Mouse (Mus musculus) hindbrain, embryonic 13.5 days (tissue): ENCODE data around the gene Igf2bp3. TPM values are rescaled to one million over a fixed set of nuclear protein-coding genes. Genes with fewer than 3 reads are reported as not detected.

ENCODE experiments used
- ATAC-seq: fragments of 200-750 bp; cut with Nextera tagmentation; 2 replicates; pipeline ENCODE4 v1.8.0; 2017; ENCODE audit warnings: moderate TSS enrichment; ENCODE audit not compliant: low FRiP score
- H3K27ac ChIP-seq: fragments of 300-500 bp; sonication (generic); 2 replicates; pipeline ENCODE4 v1.5.1; 2015; ENCODE audit warnings: inconsistent platforms, mild to moderate bottlenecking, moderate library complexity
- H3K27me3 ChIP-seq: fragments of 300-500 bp; sonication (generic); 2 replicates; pipeline ENCODE4 v1.6.1; 2015; ENCODE audit warnings: mild to moderate bottlenecking, inconsistent platforms
- H3K36me3 ChIP-seq: fragments of 300-500 bp; sonication (generic); 2 replicates; pipeline ENCODE4 v1.6.1; 2015; ENCODE audit warnings: mild to moderate bottlenecking, inconsistent platforms
- H3K4me1 ChIP-seq: fragments of 300-500 bp; sonication (generic); replicated peaks from 2 replicates; pipeline ENCODE4 v1.6.1; 2015; ENCODE audit warnings: inconsistent platforms
- H3K4me2 ChIP-seq: fragments of 300-500 bp; sonication (generic); 2 replicates; pipeline ENCODE4 v1.6.1; 2015; ENCODE audit warnings: inconsistent platforms, mild to moderate bottlenecking, moderate library complexity
- H3K4me3 ChIP-seq: fragments of 300-500 bp; sonication (generic); 2 replicates; pipeline ENCODE4 v1.5.1; 2015; ENCODE audit warnings: mild to moderate bottlenecking, inconsistent platforms
- H3K9ac ChIP-seq: fragments of 300-500 bp; sonication (generic); 2 replicates; pipeline ENCODE4 v1.6.1; 2015; ENCODE audit warnings: mild to moderate bottlenecking, inconsistent platforms
- H3K9me3 ChIP-seq: fragments of 300-500 bp; sonication (generic); 2 replicates; pipeline ENCODE4 v1.6.1; 2016; ENCODE audit warnings: inconsistent platforms
- WGBS: fragments of 180-500 bp; shearing (Covaris S2); methylation state at CpG from one replicate; pipeline ENCODE4 v1.1.7; 2015; 5-methylcytosine and 5-hydroxymethylcytosine counted together
- polyA plus RNA-seq: library from polyadenylated mRNA; unstranded; fragments of >200 nt; fragmentation: Nextera tagmentation; extraction: Ambion mirVana; gene quantifications from 2 replicates; pipeline ENCODE4 v1.2.1, GENCODE M21; 2015

Igf2bp3 gene
- polyA plus RNA-seq, 1 experiment from 2014 or later, result 45.0 TPM

- 90% methylated on average over 6 of the region's 6 CpGs for WGBS
Measured at GRCm38 (mm10) chr6:49165855-49166254, 48.9 kb downstream of the Igf2bp3 start.

GRCm38 (mm10) chr6:49165101-49165500 lies 49.7 kb downstream of the Igf2bp3 start:
- H3K36me3 ChIP-seq, result no peaks in the 10 kb centered on the region; the same call in 1 of the 2 replicates
- no peak overlapping the region for H3K4me2 ChIP-seq
- no peak overlapping the region for H3K4me3 ChIP-seq
- H3K4me1 ChIP-seq, result peaks cover 21% of the 10 kb centered on the region
- H3K9me3 ChIP-seq, result no peaks in the 10 kb centered on the region
- WGBS, result 26% methylated on average over 6 of the region's 6 CpGs
- H3K27ac ChIP-seq, result no peak overlapping the region
- no peak for ATAC-seq
- no peak overlapping the region for H3K9ac ChIP-seq
- no peaks in the 10 kb centered on the region for H3K27me3 ChIP-seq

More at GRCm38 (mm10) chr6:49165855-49166254, 48.9 kb downstream of the Igf2bp3 start:
- no peak for ATAC-seq
- H3K9ac ChIP-seq, result no peak overlapping the region
- 0 out of 2 replicates have a peak overlapping the region, but pooled peaks have one; percentile 30 for H3K27ac ChIP-seq
- no peaks in the 10 kb centered on the region for H3K27me3 ChIP-seq
- no peak overlapping the region for H3K4me3 ChIP-seq
- H3K4me1 ChIP-seq, result peaks cover 21% of the 10 kb centered on the region
- H3K36me3 ChIP-seq, result no peaks in the 10 kb centered on the region; the same call in 1 of the 2 replicates
- H3K9me3 ChIP-seq, result no peaks in the 10 kb centered on the region
- no peak overlapping the region for H3K4me2 ChIP-seq

DNA sequence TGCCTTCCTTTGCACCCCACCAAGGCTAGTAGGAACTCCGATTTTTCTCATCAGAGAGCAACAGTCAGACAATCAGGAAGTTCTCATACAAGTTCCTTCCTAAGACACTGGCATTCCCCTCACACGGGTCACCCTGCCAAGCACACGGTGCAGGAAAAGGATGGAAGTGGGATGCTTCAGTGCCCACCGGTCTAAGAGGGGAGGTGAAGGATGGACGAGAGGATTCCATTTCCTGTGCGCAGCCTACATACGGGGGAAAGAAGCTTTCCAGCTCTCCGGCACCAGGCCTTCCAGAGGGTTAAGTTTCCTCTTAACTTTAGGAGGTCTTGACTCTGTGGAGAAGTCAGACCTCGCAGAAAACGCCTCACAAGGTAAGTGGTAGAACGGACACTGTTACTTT lies 50.1 kb downstream of the Igf2bp3 start:
- Histone ChIP-seq H3K4me1 (peaks cover 23% of the 10 kb centered on the region), H3K9ac (no peak overlapping the region), H3K27ac (no peak overlapping the region), H3K9me3 (no peaks in the 10 kb centered on the region), H3K4me3 (no peak overlapping the region), H3K36me3 (no peaks in the 10 kb centered on the region; the same call in 1 of the 2 replicates), H3K27me3 (no peaks in the 10 kb centered on the region), H3K4me2 (no peak overlapping the region)
- WGBS, result 79% methylated on average over 11 of the region's 11 CpGs
- no peak for ATAC-seq

DNA sequence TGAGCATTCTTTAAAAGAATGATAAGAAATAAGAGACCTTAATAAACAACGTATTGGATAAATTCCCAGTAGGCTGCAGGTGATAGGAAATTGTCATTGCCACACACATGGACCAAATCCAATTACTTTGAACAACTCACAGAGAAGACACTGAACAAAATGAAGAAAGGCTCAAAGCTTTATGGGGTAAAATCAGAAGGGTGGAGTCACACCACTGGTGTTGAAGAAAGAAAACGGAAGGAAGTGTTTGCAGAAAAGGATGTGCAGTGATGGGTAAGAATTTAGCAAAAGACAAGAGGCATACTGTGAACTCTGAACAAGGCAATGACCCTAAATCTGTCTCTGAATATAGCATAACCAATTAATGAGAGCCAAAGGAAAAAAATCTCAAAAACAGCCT lies 54.8 kb downstream of the Igf2bp3 start:
- peaks cover 7% of the 10 kb centered on the region for H3K4me1 ChIP-seq
- H3K36me3 ChIP-seq, result no peaks in the 10 kb centered on the region
- H3K27ac ChIP-seq, result no peak overlapping the region
- no peaks in the 10 kb centered on the region for H3K27me3 ChIP-seq
- H3K9ac ChIP-seq, result no peak overlapping the region
- no peak overlapping the region for H3K4me3 ChIP-seq
- 80% methylated on average over 2 of the region's 2 CpGs for WGBS
- no peak overlapping the region for H3K4me2 ChIP-seq
- ATAC-seq, result no peak
- no peaks in the 10 kb centered on the region for H3K9me3 ChIP-seq

DNA sequence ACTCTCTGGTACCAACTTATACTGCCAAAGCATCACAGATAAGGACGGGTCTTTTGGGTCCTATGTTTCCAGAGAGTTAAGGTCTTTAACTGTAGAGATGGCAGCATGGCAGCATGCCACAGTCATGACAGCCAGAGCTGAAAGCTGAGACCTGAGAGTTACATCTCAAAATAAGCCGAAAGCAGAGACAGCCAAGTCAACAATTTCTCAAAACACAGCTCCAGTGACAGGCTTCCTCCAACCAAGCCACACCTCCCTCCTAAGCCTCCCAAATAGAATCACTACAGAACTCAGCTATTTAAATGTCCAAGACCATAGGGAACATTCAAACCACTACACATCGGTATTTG lies 58.0 kb downstream of the Igf2bp3 start:
- Histone ChIP-seq H3K27me3 (no peaks in the 10 kb centered on the region), H3K9me3 (no peaks in the 10 kb centered on the region), H3K9ac (no peak overlapping the region), H3K4me3 (no peak overlapping the region), H3K36me3 (no peaks in the 10 kb centered on the region), H3K27ac (no peak overlapping the region), H3K4me1 (peaks cover 5% of the 10 kb centered on the region), H3K4me2 (no peak overlapping the region)
- no peak for ATAC-seq
- 91% methylated on average over 3 of the region's 3 CpGs for WGBS

GRCm38 (mm10) chr6:49156170-49156825 lies 58.5 kb downstream of the Igf2bp3 start:
- no peaks in the 10 kb centered on the region for H3K9me3 ChIP-seq
- peak overlapping the region; percentile 13; the same call in 1 of the 2 replicates for H3K27ac ChIP-seq
- no peak overlapping the region for H3K4me3 ChIP-seq
- H3K36me3 ChIP-seq, result no peaks in the 10 kb centered on the region
- no peaks in the 10 kb centered on the region for H3K27me3 ChIP-seq
- no peak overlapping the region for H3K4me2 ChIP-seq
- whole genome bisulfite sequencing, result 87% methylated on average over 5 of the region's 5 CpGs
- H3K9ac ChIP-seq, result no peak overlapping the region
- peaks cover 10% of the 10 kb centered on the region for H3K4me1 ChIP-seq
- ATAC-seq, result no peak

DNA sequence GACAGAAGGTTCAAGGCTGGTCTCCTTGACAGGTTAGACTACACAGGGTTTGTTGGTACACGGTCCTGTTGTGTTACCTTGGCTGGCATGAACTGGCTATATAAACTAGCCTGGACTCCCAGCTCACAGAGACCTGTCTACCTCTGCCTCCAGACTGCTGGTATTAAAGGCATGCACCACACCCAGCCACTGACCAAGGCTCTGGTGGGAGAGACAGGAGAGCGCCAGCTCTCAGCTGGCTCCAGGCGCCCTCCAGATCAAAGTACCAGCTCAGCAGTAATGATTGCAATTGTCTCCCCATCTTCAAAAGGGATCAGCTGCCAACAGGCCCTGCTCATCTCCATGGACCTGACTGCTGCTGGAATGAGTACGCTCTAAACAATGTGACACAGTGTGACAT lies 63.3 kb downstream of the Igf2bp3 start:
- ATAC-seq, result no peak
- H3K4me3 ChIP-seq, result no peak overlapping the region
- H3K4me1 ChIP-seq, result peaks cover 18% of the 10 kb centered on the region
- WGBS, result 64% methylated on average over 4 of the region's 4 CpGs
- H3K9ac ChIP-seq, result no peak overlapping the region
- no peaks in the 10 kb centered on the region for H3K27me3 ChIP-seq
- no peak overlapping the region for H3K4me2 ChIP-seq
- H3K36me3 ChIP-seq, result no peaks in the 10 kb centered on the region
- H3K27ac ChIP-seq, result 0 out of 2 replicates have a peak overlapping the region, but pooled peaks have one; percentile 26
- no peaks in the 10 kb centered on the region for H3K9me3 ChIP-seq

DNA sequence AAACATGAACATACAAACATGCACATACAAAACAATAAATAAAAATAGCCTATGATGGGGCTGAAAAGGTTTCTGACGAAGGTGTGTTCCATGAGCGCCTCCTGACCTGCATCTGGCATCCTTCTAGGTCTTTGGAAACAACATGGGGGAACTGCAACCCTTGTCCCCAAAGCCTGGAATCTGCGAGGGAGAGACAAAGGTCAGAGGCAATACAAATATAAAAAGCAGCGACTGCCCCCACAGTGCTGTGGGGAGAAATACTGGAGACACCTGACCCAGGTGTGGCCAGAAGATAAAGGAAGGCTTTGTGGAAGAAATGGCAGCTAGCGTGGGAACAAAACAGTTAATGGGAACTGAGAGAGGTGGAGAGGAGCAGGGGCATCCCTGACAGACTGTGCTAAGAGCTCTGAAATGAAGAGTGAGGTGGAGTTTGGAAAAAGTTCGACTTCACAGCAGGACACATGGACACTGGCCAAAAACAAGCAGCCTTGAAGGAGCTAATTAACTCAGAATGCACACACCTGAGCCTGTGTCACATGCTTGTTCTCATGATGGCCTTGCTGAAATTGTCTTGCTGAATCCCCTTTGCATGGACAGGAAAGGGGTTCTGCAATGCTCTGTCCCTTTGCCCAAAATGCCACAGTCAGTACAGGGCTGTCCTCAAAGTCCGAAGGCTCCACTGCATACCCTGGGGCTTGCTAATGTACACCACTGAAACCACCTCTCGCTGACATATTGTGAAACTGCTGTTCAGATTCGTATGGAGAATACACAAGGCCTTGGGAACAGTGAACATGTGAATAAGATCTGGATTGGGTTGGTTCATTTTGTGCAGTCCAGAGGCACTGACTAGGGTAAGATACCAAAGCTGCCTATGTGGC lies 64.2 kb downstream of the Igf2bp3 start:
- Histone ChIP-seq H3K4me1 (peaks cover 18% of the 10 kb centered on the region), H3K9ac (no peak overlapping the region), H3K4me2 (no peak overlapping the region), H3K36me3 (no peaks in the 10 kb centered on the region), H3K27ac (no peak overlapping the region), H3K9me3 (no peaks in the 10 kb centered on the region), H3K27me3 (no peaks in the 10 kb centered on the region), H3K4me3 (no peak overlapping the region)
- ATAC-seq, result no peak
- WGBS, result 84% methylated on average over 9 of the region's 9 CpGs

DNA sequence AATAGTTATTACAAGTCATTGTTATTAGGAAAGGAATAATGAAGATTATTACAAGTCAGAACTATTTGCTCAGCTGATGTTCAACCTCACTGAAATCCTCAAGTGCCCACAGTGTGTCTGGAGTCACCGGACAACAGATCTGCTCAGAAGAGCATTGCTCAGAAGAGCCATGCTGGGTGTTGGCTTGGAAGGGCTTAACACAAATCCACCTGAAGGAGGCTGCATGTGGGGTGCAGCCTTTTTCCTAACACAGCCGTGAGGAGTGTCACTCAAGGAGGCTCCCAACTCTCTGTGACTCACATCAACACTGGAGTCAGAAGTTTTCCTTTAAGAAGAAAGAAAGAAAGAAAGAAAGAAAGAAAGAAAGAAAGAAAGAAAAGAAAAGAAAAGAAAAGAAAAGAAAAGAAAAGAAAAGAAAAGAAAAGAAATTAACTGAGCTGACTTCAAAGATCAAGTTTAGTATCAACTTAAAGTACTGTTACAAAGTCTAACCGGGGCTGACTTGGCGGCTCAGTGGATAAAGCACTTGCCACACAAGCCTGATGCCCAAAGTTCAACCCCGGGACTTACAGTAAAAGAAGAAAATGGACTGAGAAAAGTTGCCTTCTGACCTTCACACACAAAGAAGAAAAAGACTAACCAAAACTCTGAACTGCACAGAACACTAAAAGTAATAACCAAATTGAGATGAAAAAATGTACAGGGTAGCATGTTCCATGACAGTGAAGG lies 65.4 kb downstream of the Igf2bp3 start:
- ATAC-seq, result no peak
- Histone ChIP-seq H3K36me3 (no peaks in the 10 kb centered on the region), H3K4me3 (no peak overlapping the region), H3K27me3 (no peaks in the 10 kb centered on the region), H3K9me3 (no peaks in the 10 kb centered on the region), H3K27ac (no peak overlapping the region), H3K4me1 (peaks cover 18% of the 10 kb centered on the region), H3K9ac (no peak overlapping the region), H3K4me2 (no peak overlapping the region)
- 89% methylated on average over 5 of the region's 5 CpGs for WGBS

DNA sequence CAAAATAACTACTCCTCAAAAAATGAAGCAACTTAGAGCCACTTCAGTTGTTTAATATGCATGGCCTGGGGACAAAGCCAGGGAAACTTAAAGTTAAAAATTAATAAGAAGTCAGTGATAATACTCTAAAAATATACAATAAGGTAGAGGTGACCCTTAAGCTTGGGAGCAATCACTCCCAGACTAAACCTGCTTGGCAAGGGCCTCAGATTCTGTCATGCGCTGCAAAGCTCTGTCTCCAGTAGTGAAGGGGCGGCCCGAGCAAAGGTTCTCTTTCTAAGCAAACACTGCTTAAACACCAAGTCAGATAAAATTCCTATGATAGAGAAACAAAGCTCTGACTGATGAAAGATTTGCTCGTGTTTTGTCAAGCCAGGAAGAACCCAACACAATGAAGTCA lies 66.0 kb downstream of the Igf2bp3 start:
- Histone ChIP-seq H3K36me3 (no peaks in the 10 kb centered on the region), H3K4me3 (no peak overlapping the region), H3K9ac (no peak overlapping the region), H3K9me3 (no peaks in the 10 kb centered on the region), H3K4me1 (peaks cover 21% of the 10 kb centered on the region), H3K27me3 (no peaks in the 10 kb centered on the region), H3K4me2 (no peak overlapping the region), H3K27ac (no peak overlapping the region)
- 81% methylated on average over 4 of the region's 4 CpGs for WGBS
- ATAC-seq, result no peak

DNA sequence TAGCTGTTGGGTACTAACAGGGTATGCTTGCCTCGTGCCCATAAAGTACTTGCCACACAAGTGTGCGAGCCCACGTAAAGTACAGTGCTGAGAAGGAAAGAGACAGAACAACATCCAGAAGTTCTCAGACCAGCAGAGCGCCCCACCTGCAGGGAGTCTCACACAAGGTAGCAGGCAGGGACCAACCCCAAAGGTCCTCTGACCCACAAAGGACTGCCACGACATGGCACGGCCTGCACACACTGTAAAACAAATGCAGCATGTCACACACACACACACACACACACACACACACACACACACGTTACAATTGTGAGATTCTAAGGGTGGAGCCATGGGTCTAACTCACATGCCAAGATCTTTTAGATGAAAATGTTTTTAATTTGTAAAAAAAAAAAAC lies 66.4 kb downstream of the Igf2bp3 start:
- Histone ChIP-seq H3K36me3 (no peaks in the 10 kb centered on the region), H3K9me3 (no peaks in the 10 kb centered on the region), H3K9ac (no peak overlapping the region), H3K4me1 (peaks cover 21% of the 10 kb centered on the region), H3K4me2 (no peak overlapping the region), H3K27ac (no peak overlapping the region), H3K4me3 (no peak overlapping the region), H3K27me3 (no peaks in the 10 kb centered on the region)
- ATAC-seq, result no peak
- 86% methylated on average over 7 of the region's 7 CpGs for WGBS

GRCm38 (mm10) chr6:49146461-49146860 lies 68.3 kb downstream of the Igf2bp3 start:
- H3K4me2 ChIP-seq, result no peak overlapping the region
- ATAC-seq, result no peak
- no peak overlapping the region for H3K27ac ChIP-seq
- 98% methylated on average over 2 of the region's 2 CpGs for WGBS
- no peaks in the 10 kb centered on the region for H3K36me3 ChIP-seq
- H3K9me3 ChIP-seq, result no peaks in the 10 kb centered on the region
- H3K4me3 ChIP-seq, result no peak overlapping the region
- no peak overlapping the region for H3K9ac ChIP-seq
- peaks cover 15% of the 10 kb centered on the region for H3K4me1 ChIP-seq
- H3K27me3 ChIP-seq, result no peaks in the 10 kb centered on the region
